Mouse (Mus musculus): ENCODE results near the gene Prelid1. TPM values are rescaled to one million over a fixed set of nuclear protein-coding genes. Genes with fewer than 3 reads are reported as not detected.

Gene Prelid1
- polyA plus RNA-seq, 1 experiment = 493 TPM

DNA sequence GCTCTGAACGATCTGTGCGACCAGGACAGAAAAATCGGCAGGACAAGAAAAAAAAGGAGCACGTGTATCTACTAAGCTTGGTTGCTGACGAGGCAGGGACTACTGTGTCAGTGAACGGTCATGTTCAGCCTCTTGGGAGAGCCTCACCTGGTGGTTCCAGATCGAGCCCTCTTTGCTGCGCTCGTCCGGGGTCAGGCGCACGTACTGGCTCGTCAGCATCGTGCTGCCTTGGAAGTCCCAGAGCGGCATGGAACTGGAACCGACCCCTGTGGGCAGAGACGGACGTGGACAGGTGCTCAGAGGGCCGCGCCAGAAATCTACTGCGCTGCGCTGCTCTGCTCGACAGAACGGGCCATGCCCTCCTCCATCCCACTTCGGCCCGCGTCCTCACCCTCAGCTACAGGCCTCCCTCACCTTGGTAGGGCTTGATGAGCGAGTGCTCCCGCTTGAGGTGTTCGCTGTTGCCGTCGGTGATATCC is 41.7 kb downstream of the Prelid1 start:
- Histone ChIP-seq H3K4me3 (ENCODE audit: control insufficient read depth, insufficient read depth, low read length) (peak overlapping the region; percentile 93), H3K27ac (ENCODE audit: control insufficient read depth, insufficient read depth, low read length) (peak overlapping the region; percentile 37; the same call in 1 of the 2 replicates), H3K36me3 (ENCODE audit: control insufficient read depth, insufficient read depth, low read length) (peaks cover 11% of the 10 kb centered on the region), H3K4me1 (replicated peaks; ENCODE audit: control insufficient read depth, insufficient read depth, low read length) (peaks cover 11% of the 10 kb centered on the region), H3K27me3 (ENCODE audit: control insufficient read depth, insufficient read depth, low read length) (no peaks in the 10 kb centered on the region)
- no peak for DNase-seq
- TF ChIP-seq POLR2A (IDR thresholded peaks at IDR 0.05; ENCODE audit: control insufficient read depth, extremely low read depth, insufficient read depth, low read length, poor library complexity) (no peak), CTCF (IDR thresholded peaks at IDR 0.05; ENCODE audit: borderline replicate concordance, control insufficient read depth, extremely low read depth, insufficient read depth, low read length, poor library complexity) (no peak)
- WGBS = under 1% methylated on average over 32 of the region's 32 CpGs

DNA sequence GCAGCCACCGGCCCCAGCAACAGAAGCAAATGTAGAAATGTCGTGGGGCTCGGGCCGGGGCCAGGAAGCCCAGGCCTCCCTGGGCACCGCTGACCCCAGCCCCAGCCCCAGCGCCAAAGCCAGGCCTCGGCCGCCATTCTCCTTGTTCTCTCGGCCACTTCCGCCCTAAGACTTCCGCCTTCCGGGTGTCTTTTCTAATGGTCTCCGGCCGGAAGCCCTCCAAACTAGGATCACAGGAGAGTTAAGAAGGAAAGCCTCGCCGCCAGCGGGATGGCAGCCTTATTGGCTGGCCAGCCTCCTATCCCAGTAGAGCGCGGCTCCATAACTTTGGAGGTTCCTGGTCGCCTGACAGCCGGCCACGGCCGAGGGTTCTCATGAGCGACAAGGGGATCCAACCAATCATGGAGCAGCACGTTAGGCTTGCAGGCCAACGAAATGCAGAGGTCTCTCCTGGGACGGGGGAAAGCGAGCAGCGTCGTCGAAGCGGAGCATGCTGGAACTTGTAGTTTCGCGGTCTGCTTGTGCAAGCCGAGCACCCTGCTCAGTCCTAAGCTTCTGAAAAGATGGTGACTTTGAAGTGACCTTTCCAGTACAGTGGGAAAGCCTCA is 42.3 kb downstream of the Prelid1 start, which contains the start of gene Lman2:
Lman2 (minus strand) TSS at position 331 of the 608 bp plus-strand sequence.
- under 1% methylated on average over 35 of the region's 35 CpGs for WGBS
- H3K27ac ChIP-seq (ENCODE audit: control insufficient read depth, insufficient read depth, low read length) = peak within 1 kb of the TSS; percentile 37
- peak within 1 kb of the TSS; percentile 93 for H3K4me3 ChIP-seq (ENCODE audit: control insufficient read depth, insufficient read depth, low read length)
- H3K36me3 ChIP-seq (ENCODE audit: control insufficient read depth, insufficient read depth, low read length) = peaks cover 10% of the 10 kb centered on the region
- peak; percentile 31; the same call in 1 of the 2 replicates for TF ChIP-seq CTCF (IDR thresholded peaks at IDR 0.05; ENCODE audit: borderline replicate concordance, control insufficient read depth, extremely low read depth, insufficient read depth, low read length, poor library complexity)
- TF ChIP-seq POLR2A (IDR thresholded peaks at IDR 0.05; ENCODE audit: control insufficient read depth, extremely low read depth, insufficient read depth, low read length, poor library complexity) = peak; percentile 65; the same call in 1 of the 2 replicates
- H3K27me3 ChIP-seq (ENCODE audit: control insufficient read depth, insufficient read depth, low read length) = no peaks in the 10 kb centered on the region
- peaks cover 11% of the 10 kb centered on the region for H3K4me1 ChIP-seq (replicated peaks; ENCODE audit: control insufficient read depth, insufficient read depth, low read length)
- peak; percentile 90 for DNase-seq

DNA sequence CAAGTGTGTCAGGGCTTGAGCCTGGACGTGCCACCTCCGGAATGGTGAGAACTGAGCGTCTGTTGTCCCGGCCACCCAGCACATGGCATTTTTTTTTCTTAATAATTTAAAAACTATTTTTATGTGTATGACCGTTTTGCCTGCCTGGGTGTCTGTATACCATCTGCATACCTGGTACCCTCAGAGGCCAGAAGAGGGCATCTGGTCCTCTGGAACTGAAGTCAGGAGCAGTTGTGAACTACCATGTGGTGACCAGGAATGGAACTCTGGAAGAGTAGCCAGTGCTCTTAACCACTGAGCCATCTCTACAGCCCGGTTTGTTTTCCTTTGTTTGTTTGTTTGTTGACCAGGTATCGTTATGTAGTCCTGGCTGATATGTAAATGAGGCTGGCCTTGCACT is 48.1 kb downstream of the Prelid1 start:
- no peaks in the 10 kb centered on the region for H3K27me3 ChIP-seq (ENCODE audit: control insufficient read depth, insufficient read depth, low read length)
- H3K4me3 ChIP-seq (ENCODE audit: control insufficient read depth, insufficient read depth, low read length) = no peak overlapping the region
- H3K4me1 ChIP-seq (replicated peaks; ENCODE audit: control insufficient read depth, insufficient read depth, low read length) = peaks cover 31% of the 10 kb centered on the region
- peak; percentile 39 for DNase-seq
- no peaks in the 10 kb centered on the region for H3K36me3 ChIP-seq (ENCODE audit: control insufficient read depth, insufficient read depth, low read length)
- 75% methylated on average over 7 of the region's 7 CpGs for WGBS
- TF ChIP-seq POLR2A (IDR thresholded peaks at IDR 0.05; ENCODE audit: control insufficient read depth, extremely low read depth, insufficient read depth, low read length, poor library complexity) (no peak), CTCF (IDR thresholded peaks at IDR 0.05; ENCODE audit: borderline replicate concordance, control insufficient read depth, extremely low read depth, insufficient read depth, low read length, poor library complexity) (no peak)
- H3K27ac ChIP-seq (ENCODE audit: control insufficient read depth, insufficient read depth, low read length) = peak overlapping the region; percentile 43; the same call in 1 of the 2 replicates

DNA sequence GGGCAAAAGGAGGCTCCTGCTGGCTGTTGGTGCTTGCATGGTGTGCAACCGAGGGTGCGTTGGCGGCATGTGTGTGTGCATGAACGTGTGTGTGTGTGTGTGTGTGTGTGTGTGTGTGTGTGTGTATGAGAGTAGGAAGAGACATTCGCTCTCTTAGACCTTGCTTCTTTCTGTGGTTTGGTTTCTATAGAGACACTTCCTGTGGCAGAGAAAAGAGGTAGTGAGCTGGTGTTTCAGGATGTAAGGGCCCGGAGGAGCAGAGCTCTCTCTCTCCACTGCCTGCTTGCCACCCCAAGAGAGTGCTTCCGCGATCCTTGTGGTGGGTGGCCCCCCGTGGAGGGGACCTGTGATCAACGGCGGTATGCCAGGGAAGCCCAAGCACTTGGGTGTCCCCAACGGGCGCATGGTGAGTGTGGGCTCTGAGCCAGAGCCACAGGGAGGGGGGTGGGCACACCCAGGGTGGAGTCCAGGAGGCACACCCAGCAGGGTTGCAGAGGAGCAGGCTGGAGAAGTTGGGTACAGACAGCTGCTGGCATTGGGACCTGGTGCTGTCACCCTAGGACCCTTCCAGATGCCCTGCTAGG is 49.3 kb downstream of the Prelid1 start, which contains the start of gene Rgs14:
Rgs14 (plus strand) TSS at position 202 of the 584 bp plus-strand sequence.
- Histone ChIP-seq H3K4me1 (replicated peaks; ENCODE audit: control insufficient read depth, insufficient read depth, low read length) (peaks cover 43% of the 10 kb centered on the region), H3K36me3 (ENCODE audit: control insufficient read depth, insufficient read depth, low read length) (no peaks in the 10 kb centered on the region), H3K4me3 (ENCODE audit: control insufficient read depth, insufficient read depth, low read length) (peak within 1 kb of the TSS; percentile 73), H3K27me3 (ENCODE audit: control insufficient read depth, insufficient read depth, low read length) (no peaks in the 10 kb centered on the region), H3K27ac (ENCODE audit: control insufficient read depth, insufficient read depth, low read length) (peak within 1 kb of the TSS; percentile 79)
- TF ChIP-seq CTCF (IDR thresholded peaks at IDR 0.05; ENCODE audit: borderline replicate concordance, control insufficient read depth, extremely low read depth, insufficient read depth, low read length, poor library complexity) (no peak), POLR2A (IDR thresholded peaks at IDR 0.05; ENCODE audit: control insufficient read depth, extremely low read depth, insufficient read depth, low read length, poor library complexity) (peak; percentile 80)
- DNase-seq = peak; percentile 86
- 2% methylated on average over 13 of the region's 13 CpGs for WGBS

DNA sequence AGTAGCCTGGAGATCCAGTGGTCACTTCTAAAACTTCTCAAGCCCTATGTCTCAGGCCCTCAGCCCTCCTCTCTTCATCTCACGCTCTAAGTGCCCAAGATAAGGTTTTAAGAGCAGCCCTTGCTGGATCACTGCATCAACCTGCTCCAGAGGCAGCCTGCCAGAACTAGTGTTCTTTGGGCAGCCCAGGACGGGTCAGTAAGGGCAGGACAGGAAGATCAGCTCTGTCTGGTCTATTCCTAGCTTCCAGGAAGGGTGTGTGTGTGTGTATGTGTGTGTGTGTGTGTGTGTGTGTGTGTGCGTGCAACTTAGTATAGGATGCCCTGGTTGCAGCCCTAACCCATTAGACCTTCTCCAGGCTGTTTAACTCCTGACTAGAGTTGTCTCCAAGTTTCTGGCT is 49.9 kb downstream of the Prelid1 start:
- no peaks in the 10 kb centered on the region for H3K27me3 ChIP-seq (ENCODE audit: control insufficient read depth, insufficient read depth, low read length)
- H3K27ac ChIP-seq (ENCODE audit: control insufficient read depth, insufficient read depth, low read length) = peak overlapping the region; percentile 79
- peaks cover 47% of the 10 kb centered on the region for H3K4me1 ChIP-seq (replicated peaks; ENCODE audit: control insufficient read depth, insufficient read depth, low read length)
- peak overlapping the region; percentile 73 for H3K4me3 ChIP-seq (ENCODE audit: control insufficient read depth, insufficient read depth, low read length)
- WGBS = 36% methylated on average over 3 of the region's 3 CpGs
- no peaks in the 10 kb centered on the region for H3K36me3 ChIP-seq (ENCODE audit: control insufficient read depth, insufficient read depth, low read length)
- no peak for TF ChIP-seq CTCF (IDR thresholded peaks at IDR 0.05; ENCODE audit: borderline replicate concordance, control insufficient read depth, extremely low read depth, insufficient read depth, low read length, poor library complexity)
- DNase-seq = no peak

DNA sequence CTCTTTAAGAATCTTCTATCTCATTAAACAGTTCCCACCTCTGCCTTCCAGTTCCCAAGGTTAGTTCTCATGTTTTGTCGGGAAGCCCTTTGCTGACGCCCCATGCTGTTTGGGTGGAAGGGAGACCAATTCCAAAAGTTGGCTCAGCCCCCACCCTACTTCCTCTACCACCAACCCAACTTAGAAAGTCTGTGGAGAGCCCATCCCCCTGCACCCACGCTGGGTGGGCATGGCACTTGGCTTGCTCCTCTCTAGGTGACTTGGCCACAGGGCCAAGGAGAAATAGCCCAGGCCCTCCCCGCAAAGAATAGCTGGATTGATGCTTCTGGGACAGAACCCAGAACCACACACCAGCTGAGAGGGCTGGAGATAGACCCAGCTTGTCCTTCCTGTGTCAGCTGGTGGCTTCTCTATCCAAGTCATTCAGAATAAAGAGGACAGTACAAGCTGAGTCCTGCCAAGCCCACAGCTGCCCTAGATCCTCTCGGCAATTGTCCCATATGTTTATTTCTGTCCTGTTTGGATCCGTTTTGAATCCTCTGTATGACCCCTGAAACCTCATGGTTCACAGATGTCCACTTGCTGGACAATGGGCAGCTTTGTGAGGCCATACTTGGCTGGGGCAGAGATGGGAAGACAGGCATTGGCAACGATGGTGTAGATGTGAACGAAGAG is 50.8 kb downstream of the Prelid1 start:
- TF ChIP-seq POLR2A (IDR thresholded peaks at IDR 0.05; ENCODE audit: control insufficient read depth, extremely low read depth, insufficient read depth, low read length, poor library complexity) (no peak), CTCF (IDR thresholded peaks at IDR 0.05; ENCODE audit: borderline replicate concordance, control insufficient read depth, extremely low read depth, insufficient read depth, low read length, poor library complexity) (no peak)
- Histone ChIP-seq H3K36me3 (ENCODE audit: control insufficient read depth, insufficient read depth, low read length) (no peaks in the 10 kb centered on the region), H3K27me3 (ENCODE audit: control insufficient read depth, insufficient read depth, low read length) (no peaks in the 10 kb centered on the region), H3K27ac (ENCODE audit: control insufficient read depth, insufficient read depth, low read length) (peak overlapping the region; percentile 8; the same call in 1 of the 2 replicates), H3K4me1 (replicated peaks; ENCODE audit: control insufficient read depth, insufficient read depth, low read length) (peaks cover 54% of the 10 kb centered on the region), H3K4me3 (ENCODE audit: control insufficient read depth, insufficient read depth, low read length) (peak overlapping the region; percentile 38)
- 78% methylated on average over 8 of the region's 8 CpGs for WGBS
- DNase-seq = peak; percentile 37
